Mouse (Mus musculus): ENCODE data around the gene Ankrd63. TPM values are rescaled to one million over a fixed set of nuclear protein-coding genes. Genes with fewer than 3 reads are reported as not detected.

Ankrd63 gene
- polyA plus RNA-seq, 1 experiment from 2014 or later: not detected

DNA sequence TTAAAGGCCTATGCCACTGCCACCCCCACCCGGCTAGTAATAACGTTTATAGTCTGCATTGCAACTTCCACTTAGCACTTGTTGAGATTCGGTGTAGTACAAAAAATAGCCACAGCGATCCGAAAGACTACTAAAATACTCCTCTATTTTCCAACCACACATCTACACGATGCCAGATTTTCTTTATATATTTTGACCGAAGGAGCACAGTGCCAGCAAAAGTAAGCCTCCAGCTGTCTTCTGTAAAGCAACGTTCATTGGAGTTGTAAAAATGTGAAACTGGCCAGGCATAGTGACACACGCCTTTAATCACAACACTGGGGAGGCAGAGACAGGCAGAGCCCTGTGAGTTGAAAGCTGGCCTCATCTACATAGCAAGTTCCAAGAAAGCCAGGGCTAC lies 37.4 kb upstream of the Ankrd63 start:
- Histone ChIP-seq H3K27me3 (ENCODE audit: poor library complexity, severe bottlenecking) (peaks cover 39% of the 10 kb centered on the region), H3K4me1 (peaks cover 15% of the 10 kb centered on the region), H3K4me3 (no peak overlapping the region), H3K27ac (no peak overlapping the region), H3K36me3 (replicated peaks) (no peaks in the 10 kb centered on the region), H3K9me3 (no peaks in the 10 kb centered on the region)
- DNase-seq (ENCODE audit: extremely low spot score, low spot score): no peak
- 79% methylated on average over 9 of the region's 9 CpGs for WGBS

DNA sequence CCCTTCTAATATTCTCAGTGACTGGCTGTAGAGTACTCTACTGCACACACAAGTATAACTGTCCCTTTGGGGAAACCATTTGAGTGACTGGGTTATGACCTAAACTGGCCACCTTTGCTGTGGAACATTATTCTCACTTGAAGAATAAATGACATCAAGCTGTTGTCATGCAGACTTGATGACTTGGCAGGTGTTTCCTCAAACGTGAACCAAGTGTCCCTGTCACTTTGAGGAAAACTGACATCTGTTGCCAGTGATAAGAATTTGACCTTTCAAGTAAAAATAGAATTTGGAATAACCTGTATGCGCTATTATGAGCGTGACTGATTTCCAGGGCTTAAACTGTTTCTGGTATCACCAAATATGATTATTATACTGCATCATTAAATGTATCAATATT lies 36.6 kb upstream of the Ankrd63 start:
- H3K9me3 ChIP-seq: no peaks in the 10 kb centered on the region
- H3K4me1 ChIP-seq: peaks cover 11% of the 10 kb centered on the region
- DNase-seq (ENCODE audit: extremely low spot score, low spot score): no peak
- WGBS: 78% methylated on average over 3 of the region's 3 CpGs
- H3K27me3 ChIP-seq (ENCODE audit: poor library complexity, severe bottlenecking): peaks cover 43% of the 10 kb centered on the region
- no peaks in the 10 kb centered on the region for H3K36me3 ChIP-seq (replicated peaks)
- H3K4me3 ChIP-seq: no peak overlapping the region
- H3K27ac ChIP-seq: no peak overlapping the region

DNA sequence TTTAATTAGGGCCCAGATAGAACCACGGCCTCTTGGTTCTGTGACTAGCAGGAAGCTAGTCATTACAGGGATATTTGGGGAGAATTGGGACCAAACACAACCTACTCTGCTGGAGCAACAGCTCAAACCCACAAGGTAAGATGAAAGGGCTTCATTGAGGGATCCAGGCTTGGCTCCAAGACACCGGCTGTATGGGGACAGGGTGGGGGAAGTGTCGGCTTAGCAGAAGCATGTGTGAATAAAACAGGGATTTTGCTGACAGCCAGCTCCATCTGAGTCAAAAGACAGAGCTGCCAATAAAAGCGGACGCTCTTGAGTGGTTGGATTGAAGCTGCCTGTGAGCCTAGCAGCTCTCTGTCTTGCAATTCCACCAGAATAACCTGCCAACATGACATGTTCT lies 29.6 kb upstream of the Ankrd63 start:
- Histone ChIP-seq H3K4me1 (peaks cover 14% of the 10 kb centered on the region), H3K27me3 (ENCODE audit: poor library complexity, severe bottlenecking) (peaks cover 64% of the 10 kb centered on the region), H3K4me3 (no peak overlapping the region), H3K9me3 (no peaks in the 10 kb centered on the region), H3K27ac (no peak overlapping the region), H3K36me3 (replicated peaks) (no peaks in the 10 kb centered on the region)
- WGBS: 64% methylated on average over 5 of the region's 5 CpGs
- DNase-seq (ENCODE audit: extremely low spot score, low spot score): no peak

DNA sequence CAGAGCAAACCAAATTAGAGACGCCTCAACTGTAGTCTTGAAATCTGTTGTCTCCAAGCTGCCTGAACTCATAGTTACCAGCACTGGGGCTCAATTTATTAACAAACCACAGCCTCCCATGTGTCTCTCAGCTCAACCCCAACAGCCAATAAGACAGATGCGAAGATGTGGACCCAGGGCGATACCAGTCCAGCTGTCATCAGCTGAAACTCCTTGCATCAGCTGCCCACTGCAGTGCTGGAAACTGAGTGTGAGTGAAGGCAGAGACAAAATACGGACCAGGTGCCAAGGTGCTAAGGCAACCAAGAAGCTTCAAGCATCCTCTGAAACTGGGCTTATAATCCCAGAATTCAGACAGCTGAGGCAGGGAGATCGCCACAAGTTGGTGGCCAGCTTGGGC lies 28.2 kb upstream of the Ankrd63 start:
- 87% methylated on average over 5 of the region's 5 CpGs for WGBS
- Histone ChIP-seq H3K36me3 (replicated peaks) (no peaks in the 10 kb centered on the region), H3K27ac (no peak overlapping the region), H3K27me3 (ENCODE audit: poor library complexity, severe bottlenecking) (peaks cover 77% of the 10 kb centered on the region), H3K4me1 (peaks cover 18% of the 10 kb centered on the region), H3K4me3 (no peak overlapping the region), H3K9me3 (no peaks in the 10 kb centered on the region)
- DNase-seq (ENCODE audit: extremely low spot score, low spot score): no peak

DNA sequence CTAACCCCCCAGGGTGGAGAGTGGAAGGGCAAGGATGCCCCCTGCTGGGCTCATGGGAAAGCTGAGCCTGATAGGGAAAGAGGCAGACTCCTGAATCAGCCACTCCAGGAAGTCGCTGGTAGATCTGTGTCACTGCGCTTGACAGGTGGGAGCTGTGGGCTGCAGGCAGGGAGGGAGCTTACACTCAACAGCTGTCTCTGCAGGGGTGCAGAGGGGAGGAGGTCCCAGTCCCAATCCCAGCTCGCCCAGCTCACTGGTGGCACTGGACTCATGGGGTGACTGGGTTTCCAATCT lies 26.8 kb upstream of the Ankrd63 start:
- H3K27me3 ChIP-seq (ENCODE audit: poor library complexity, severe bottlenecking): peaks cover 85% of the 10 kb centered on the region
- no peak for DNase-seq (ENCODE audit: extremely low spot score, low spot score)

DNA sequence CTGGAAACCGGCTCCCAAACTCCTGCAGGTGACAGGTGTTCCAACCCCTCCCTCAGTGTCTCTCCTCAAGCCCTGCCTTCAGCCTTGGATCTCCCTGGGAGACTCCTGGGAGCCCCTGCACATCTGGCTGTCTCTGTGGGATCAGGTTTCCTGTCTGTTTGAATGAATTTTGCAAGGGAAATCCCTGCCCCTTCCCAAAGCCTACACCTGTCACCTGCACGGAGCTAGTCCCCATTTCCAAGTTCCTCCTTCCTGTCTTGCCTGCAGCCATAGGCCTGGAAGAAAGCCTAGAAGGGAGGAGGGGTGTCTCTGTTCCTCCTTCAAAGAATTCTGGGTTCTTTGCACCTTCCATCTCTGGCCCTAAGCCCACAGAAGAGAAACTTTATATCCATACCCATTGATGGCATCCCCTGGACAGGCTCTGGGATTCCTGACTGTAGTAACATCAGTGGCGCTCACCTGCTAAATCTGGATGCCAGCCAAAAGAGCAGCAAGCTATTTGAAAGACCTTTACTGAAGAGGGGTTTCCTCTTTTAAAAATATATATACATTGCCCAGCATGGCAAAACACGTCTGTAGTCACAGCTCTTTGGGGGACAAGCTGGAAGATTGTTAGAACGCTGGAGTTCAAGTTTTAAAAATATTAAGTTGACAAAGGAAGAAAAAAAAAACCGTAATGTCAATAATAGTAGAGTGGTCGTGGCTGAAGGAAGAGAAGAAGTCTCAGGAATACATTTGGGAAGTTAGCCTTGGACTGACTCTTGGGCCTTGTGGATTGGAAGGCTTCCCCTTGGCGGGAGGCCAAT lies 26.3 kb upstream of the Ankrd63 start:
- no peak for DNase-seq (ENCODE audit: extremely low spot score, low spot score)
- Histone ChIP-seq H3K27ac (no peak overlapping the region), H3K36me3 (replicated peaks) (no peaks in the 10 kb centered on the region), H3K27me3 (ENCODE audit: poor library complexity, severe bottlenecking) (peaks cover 85% of the 10 kb centered on the region), H3K9me3 (no peaks in the 10 kb centered on the region), H3K4me1 (peaks cover 18% of the 10 kb centered on the region), H3K4me3 (no peak overlapping the region)
- WGBS: 24% methylated on average over 8 of the region's 8 CpGs

More for the DNA sequence above, 26.8 kb upstream of the Ankrd63 start:
- Histone ChIP-seq H3K4me3 (no peak overlapping the region), H3K4me1 (peaks cover 18% of the 10 kb centered on the region), H3K27ac (no peak overlapping the region), H3K36me3 (replicated peaks) (no peaks in the 10 kb centered on the region), H3K9me3 (no peaks in the 10 kb centered on the region)
- 2% methylated on average over 3 of the region's 3 CpGs for WGBS

DNA sequence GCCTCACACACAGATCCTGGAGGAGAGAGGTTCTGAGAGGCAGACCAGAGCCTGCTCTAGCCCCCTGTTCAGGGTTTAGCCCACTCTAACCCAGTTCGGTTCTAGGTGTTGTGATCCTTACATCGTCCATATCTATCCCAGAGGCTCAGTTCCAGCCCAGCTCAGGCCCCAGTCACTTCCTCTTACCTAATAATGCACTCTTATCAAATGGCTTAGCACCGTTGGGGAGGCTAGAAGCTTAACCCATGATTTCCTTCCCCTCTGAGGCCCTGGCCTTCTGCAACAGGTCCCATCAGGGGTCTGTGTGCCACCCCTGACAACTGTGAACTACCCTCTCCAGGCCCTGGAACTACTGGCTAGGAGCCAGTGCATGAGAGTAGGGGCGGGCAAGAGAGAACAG lies 25.4 kb upstream of the Ankrd63 start:
- peaks cover 18% of the 10 kb centered on the region for H3K4me1 ChIP-seq
- 51% methylated on average over 4 of the region's 4 CpGs for WGBS
- H3K36me3 ChIP-seq (replicated peaks): no peaks in the 10 kb centered on the region
- DNase-seq (ENCODE audit: extremely low spot score, low spot score): no peak
- H3K4me3 ChIP-seq: no peak overlapping the region
- H3K9me3 ChIP-seq: no peaks in the 10 kb centered on the region
- H3K27ac ChIP-seq: no peak overlapping the region
- H3K27me3 ChIP-seq (ENCODE audit: poor library complexity, severe bottlenecking): peaks cover 91% of the 10 kb centered on the region

- H3K36me3 ChIP-seq (replicated peaks): no peaks in the 10 kb centered on the region
- H3K4me1 ChIP-seq: peaks cover 18% of the 10 kb centered on the region
- no peak within 1 kb of the TSS for H3K27ac ChIP-seq
- no peaks in the 10 kb centered on the region for H3K9me3 ChIP-seq
- WGBS: 14% methylated on average over 7 of the region's 7 CpGs
- H3K27me3 ChIP-seq (ENCODE audit: poor library complexity, severe bottlenecking): peaks cover 90% of the 10 kb centered on the region
- no peak within 1 kb of the TSS for H3K4me3 ChIP-seq
- DNase-seq (ENCODE audit: extremely low spot score, low spot score): no peak
These were observed 24.6 kb upstream of the Ankrd63 start, which contains the start of gene Plcb2 for GRCm38 (mm10) chr2:118728337-118728736. Gene Plcb2, minus strand, starts transcription at chr2:118728438.

DNA sequence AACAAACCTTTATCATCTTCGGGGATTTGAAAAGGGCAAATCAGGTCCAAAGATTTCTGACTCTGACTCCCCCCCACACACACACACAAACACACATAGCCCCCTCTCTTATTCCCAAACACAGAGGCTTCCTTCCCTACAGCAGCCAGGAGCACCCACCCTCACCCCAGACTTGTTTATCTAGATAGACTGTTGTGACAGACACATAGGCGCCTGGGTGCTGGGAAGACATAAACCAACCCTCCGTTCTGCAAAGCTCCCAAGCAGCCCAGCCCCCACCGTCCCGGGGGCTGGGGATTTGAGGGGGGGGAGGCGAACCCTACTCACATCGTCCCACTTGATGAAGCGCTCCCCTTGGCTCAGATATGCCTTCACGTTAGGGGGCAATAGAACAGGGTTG lies 24.1 kb upstream of the Ankrd63 start:
- no peak overlapping the region for H3K4me3 ChIP-seq
- H3K27me3 ChIP-seq (ENCODE audit: poor library complexity, severe bottlenecking): peaks cover 91% of the 10 kb centered on the region
- H3K9me3 ChIP-seq: no peaks in the 10 kb centered on the region
- DNase-seq (ENCODE audit: extremely low spot score, low spot score): no peak
- peaks cover 19% of the 10 kb centered on the region for H3K4me1 ChIP-seq
- WGBS: 25% methylated on average over 9 of the region's 9 CpGs
- no peak overlapping the region for H3K27ac ChIP-seq
- no peaks in the 10 kb centered on the region for H3K36me3 ChIP-seq (replicated peaks)

GRCm38 (mm10) chr2:118726873-118727272 lies 23.1 kb upstream of the Ankrd63 start:
- no peak for DNase-seq (ENCODE audit: extremely low spot score, low spot score)
- WGBS: 81% methylated on average over 2 of the region's 2 CpGs
- H3K27me3 ChIP-seq (ENCODE audit: poor library complexity, severe bottlenecking): peaks cover 91% of the 10 kb centered on the region

GRCm38 (mm10) chr2:118725511-118725910 lies 21.7 kb upstream of the Ankrd63 start:
- 88% methylated on average over 4 of the region's 4 CpGs for WGBS
- H3K27me3 ChIP-seq (ENCODE audit: poor library complexity, severe bottlenecking): peaks cover 78% of the 10 kb centered on the region
- H3K4me3 ChIP-seq: no peak overlapping the region
- H3K36me3 ChIP-seq (replicated peaks): no peaks in the 10 kb centered on the region
- DNase-seq (ENCODE audit: extremely low spot score, low spot score): no peak
- H3K9me3 ChIP-seq: no peaks in the 10 kb centered on the region
- peaks cover 20% of the 10 kb centered on the region for H3K4me1 ChIP-seq
- H3K27ac ChIP-seq: no peak overlapping the region

More at GRCm38 (mm10) chr2:118726873-118727272, 23.1 kb upstream of the Ankrd63 start:
- Histone ChIP-seq H3K4me1 (peaks cover 22% of the 10 kb centered on the region), H3K4me3 (no peak overlapping the region), H3K36me3 (replicated peaks) (no peaks in the 10 kb centered on the region), H3K9me3 (no peaks in the 10 kb centered on the region), H3K27ac (no peak overlapping the region)

DNA sequence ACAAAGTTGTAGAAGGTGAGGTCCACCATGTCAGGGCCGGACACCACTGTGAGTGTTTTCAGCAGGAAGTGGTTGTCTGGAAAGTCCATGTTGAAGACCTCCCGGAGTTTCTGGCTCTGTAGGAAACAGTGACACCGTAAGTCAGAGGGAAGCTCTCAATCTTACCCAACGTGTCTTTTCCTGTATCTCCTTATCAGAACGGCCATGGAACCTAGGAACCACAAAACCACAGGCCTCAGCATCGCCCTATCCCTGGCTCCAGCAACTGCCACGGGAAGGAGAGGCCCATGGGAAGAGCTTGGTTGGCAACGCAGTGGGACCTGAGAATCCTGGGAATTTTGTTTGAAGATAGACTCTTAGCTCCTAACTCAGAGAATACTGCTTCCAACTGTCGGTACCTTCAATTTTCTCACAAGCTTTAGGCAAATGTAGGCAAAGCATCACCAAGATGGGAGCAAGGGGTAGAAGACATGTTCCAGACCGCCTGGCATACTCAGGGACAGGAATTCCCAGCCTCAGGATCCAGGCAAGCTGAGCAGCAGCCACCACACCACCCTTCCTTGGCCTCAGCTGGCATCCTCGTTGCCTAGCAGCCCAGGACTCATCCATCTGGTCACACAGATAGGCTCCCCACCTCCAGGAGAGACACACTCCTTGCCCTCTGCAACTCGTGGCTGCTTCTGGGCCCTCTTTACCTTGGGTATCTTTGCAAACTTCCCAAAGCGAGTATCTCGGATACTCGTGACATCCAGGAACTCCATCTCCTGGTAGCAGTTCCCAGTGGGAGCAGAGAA lies 20.1 kb upstream of the Ankrd63 start:
- no peak for DNase-seq (ENCODE audit: extremely low spot score, low spot score)
- H3K27me3 ChIP-seq (ENCODE audit: poor library complexity, severe bottlenecking): peaks cover 69% of the 10 kb centered on the region
- H3K27ac ChIP-seq: no peak overlapping the region
- H3K36me3 ChIP-seq (replicated peaks): no peaks in the 10 kb centered on the region
- peaks cover 13% of the 10 kb centered on the region for H3K4me1 ChIP-seq
- H3K9me3 ChIP-seq: no peaks in the 10 kb centered on the region
- WGBS: 87% methylated on average over 15 of the region's 15 CpGs
- H3K4me3 ChIP-seq: no peak overlapping the region

DNA sequence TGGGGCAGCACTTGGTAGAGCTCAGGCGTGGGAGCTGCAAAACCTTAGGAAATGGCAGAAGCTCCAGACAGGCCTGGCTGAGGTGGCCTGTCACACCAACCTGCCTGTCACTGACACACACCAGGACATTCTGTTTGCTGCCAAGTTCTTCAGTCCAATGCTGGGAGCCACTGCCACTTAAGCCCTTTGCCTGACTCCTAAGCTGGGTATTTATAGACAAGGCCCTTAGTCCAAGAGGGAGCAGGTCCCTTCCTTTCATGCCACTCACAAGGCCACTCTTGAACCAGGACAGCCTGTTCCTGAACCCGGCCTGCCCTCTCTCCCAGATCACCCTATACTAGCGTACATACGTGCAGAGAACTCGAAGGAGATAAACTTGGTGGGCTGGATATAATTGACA lies 12.9 kb upstream of the Ankrd63 start:
- 84% methylated on average over 5 of the region's 5 CpGs for WGBS

More for the DNA sequence above, 12.9 kb upstream of the Ankrd63 start:
- H3K36me3 ChIP-seq (replicated peaks): no peaks in the 10 kb centered on the region
- peaks cover 20% of the 10 kb centered on the region for H3K4me1 ChIP-seq
- no peak for DNase-seq (ENCODE audit: extremely low spot score, low spot score)
- H3K27me3 ChIP-seq (ENCODE audit: poor library complexity, severe bottlenecking): peaks cover 73% of the 10 kb centered on the region
- no peak overlapping the region for H3K27ac ChIP-seq
- no peaks in the 10 kb centered on the region for H3K9me3 ChIP-seq
- no peak overlapping the region for H3K4me3 ChIP-seq
